Mouse (Mus musculus): ENCODE results near the gene Zdhhc14.

DNA sequence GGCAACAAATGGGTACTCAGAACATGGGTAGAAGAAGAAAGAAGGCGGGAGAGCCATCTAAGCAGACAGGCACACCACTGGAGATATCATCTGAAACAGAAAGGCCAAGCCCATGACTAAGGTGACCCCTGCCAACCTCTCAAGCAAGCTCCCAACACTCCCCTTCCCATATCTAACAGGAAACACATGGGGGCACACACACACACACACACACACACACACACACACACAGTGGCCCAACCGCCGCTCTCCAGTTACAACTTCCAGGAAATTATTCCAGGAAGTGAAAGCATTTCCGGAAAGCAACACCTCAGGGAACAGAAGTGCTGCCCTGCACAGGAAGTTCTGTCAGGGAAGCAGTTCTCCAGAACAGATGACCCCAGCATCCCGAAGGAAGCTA is 301.9 kb downstream of the Zdhhc14 start:
- no peak for TF ChIP-seq CTCF (IDR thresholded peaks at IDR 0.05; ENCODE audit: low read depth)
- TF ChIP-seq EP300 (IDR thresholded peaks at IDR 0.05; ENCODE audit: low read depth): no peak
